Mouse (Mus musculus) T-helper 17 cell (primary cell): ENCODE data around the gene H2afx.
"Not testable (repeated sequence)": the region's sequence is repeated elsewhere in the genome, so short reads cannot be mapped to it uniquely, and the experiment has no call there.

ENCODE experiments used
- in situ Hi-C, 2 experiments: fragments of 300-600 bp; cut with MboI, MseI; formaldehyde crosslinking; loops; 1 replicate in 1 of 2; 2 replicates in 1 of 2; pipeline ENCODE4 v1.15.1; 2025; ENCODE audit warnings: high pct_unique_total_duplicates in 2 of 2

Gene H2afx

GRCm38 (mm10) chr9:44377335-44377734 is 42.8 kb downstream of the H2afx start:
- in situ Hi-C loops = not testable (repeated sequence)

GRCm38 (mm10) chr9:44378153-44378730 is 43.7 kb downstream of the H2afx start:
- in situ Hi-C loops = no loop called here

GRCm38 (mm10) chr9:44379054-44379834 is 44.8 kb downstream of the H2afx start, which contains the start of gene Hyou1:
Hyou1 (plus strand) TSS chr9:44379490.
- in situ Hi-C loops = no loop called here

GRCm38 (mm10) chr9:44379862-44380261 is 45.4 kb downstream of the H2afx start:
- in situ Hi-C loops = no loop called here

- in situ Hi-C loops = no loop called here
Measured at GRCm38 (mm10) chr9:44384596-44384995, 50.1 kb downstream of the H2afx start.
